Mouse (Mus musculus): ENCODE measurements around the gene Cass4.

The Cass4 gene

DNA sequence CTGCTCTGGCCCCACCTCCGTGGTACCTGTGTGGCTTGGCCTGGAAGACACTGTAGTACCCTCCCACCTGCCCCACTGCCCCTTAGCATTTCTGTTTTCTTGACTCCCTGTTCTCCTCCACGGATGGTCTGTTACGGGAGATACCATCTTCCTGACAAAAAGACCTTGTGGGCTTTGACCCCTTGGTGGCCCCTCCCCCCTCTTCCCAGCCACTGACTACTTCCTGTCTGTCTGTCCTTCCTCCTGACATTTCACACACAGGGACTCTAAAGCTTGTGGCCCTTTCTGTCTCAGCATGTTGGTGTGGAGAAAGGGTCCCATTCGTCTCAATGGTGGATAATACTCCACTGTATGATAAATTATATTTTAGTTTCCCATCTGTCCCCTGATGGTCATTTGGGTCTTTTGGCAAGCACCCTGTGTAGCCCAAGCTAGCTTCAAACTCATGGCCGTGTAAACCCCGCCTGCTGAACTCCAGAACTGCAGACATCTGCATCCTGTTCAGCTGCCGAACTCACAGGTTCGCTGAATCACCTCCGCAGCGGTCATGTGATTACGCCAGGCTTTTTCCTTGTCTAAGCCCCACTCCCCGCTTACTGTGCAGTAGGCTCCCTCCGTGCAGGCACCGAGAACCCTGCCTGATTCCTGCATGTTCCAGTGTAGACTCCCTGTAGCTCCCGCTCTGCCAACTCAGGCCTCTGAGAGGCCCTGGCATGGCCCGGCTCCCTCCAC, 88.2 kb downstream of the Cass4 start:
- DNase-seq (ENCODE audit: low read depth, low spot score), result no peak

Measured in c-Kit-negative CD71-positive TER-119-positive erythroid progenitor cells, embryonic 14.5 days (primary cell).